ENCODE assay signal across 27 mouse cellular contexts in the genomic region with DNA sequence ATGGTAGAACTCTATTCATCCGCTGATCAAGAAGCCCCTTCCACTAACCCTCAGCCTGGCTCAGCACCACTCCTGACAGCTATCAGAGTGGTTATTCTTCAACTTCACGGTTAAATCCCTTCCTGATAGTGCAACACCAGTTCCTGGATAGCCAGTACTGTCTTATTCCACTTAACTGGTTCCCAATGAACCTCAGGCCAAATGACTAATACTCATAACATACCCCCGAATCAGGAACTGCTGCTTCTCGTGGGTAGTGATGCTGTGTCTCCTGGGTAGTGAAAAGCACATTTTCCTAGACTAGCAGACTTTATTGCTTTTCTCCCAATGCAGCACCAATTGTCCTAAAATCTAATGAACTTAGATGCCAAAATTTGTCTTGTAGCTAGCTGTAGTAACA. TPM values are rescaled to one million over a fixed set of nuclear protein-coding genes. Genes with fewer than 3 reads are reported as not detected.
A peak's percentile ranks its signal among the peaks of the same experiment; 100 is the strongest.
DNase-seq lines count a peak whose midpoint lies in the region; ATAC-seq and TF ChIP-seq lines count a peak whose summit lies in the region.
"Had no signal": no experiment of that assay in that cellular context is flagged by ENCODE, and none has a peak within 500 bp of the region (broad histone marks: within the 10 kb centered on the region; RNA-seq: fewer than 3 reads in every experiment).

No protein-coding gene starts in this region.

- no peak overlapping the region for H3K4me2 ChIP-seq in liver, postnatal 0 days (ENCODE audit: low read depth, low read length)
- H3K4me2 ChIP-seq: forebrain, embryonic 13.5 days; heart, embryonic 12.5 days; heart, embryonic 15.5 days; hindbrain, embryonic 14.5 days had no signal

- ATAC-seq in liver, postnatal 0 days = no peak
- peak; percentile 26 for ATAC-seq in common myeloid progenitor, adult 5-6 weeks (replicated peaks; ENCODE audit: low read depth, poor library complexity, severe bottlenecking)
- ATAC-seq in megakaryocyte, adult 5-6 weeks (ENCODE audit: poor library complexity, severe bottlenecking) = peak; percentile 34
- ATAC-seq: forebrain, embryonic 13.5 days; forebrain, embryonic 16.5 days; hindbrain, postnatal 0 days; inflammation-experienced regulatory T-cells, adult 6 months; intestine, embryonic 16.5 days had no signal

- H3K27ac ChIP-seq in liver, postnatal 0 days (ENCODE audit: low read depth) = peak overlapping the region; percentile 44; the same call in 1 of the 2 replicates
- H3K27ac ChIP-seq: forebrain, embryonic 10.5 days; forebrain, embryonic 13.5 days; gastrocnemius, adult 2 months; heart, embryonic 15.5 days; hindbrain, embryonic 14.5 days; hindbrain, postnatal 0 days had no signal

- TF ChIP-seq EP300 in liver, postnatal 0 days (IDR thresholded peaks at IDR 0.05; ENCODE audit: low read depth) = no peak

- no peaks in the 10 kb centered on the region for H3K9me3 ChIP-seq in liver, postnatal 0 days (ENCODE audit: low read length)
- H3K9me3 ChIP-seq: forebrain, embryonic 10.5 days; forebrain, embryonic 13.5 days; heart, embryonic 12.5 days; heart, embryonic 15.5 days had no signal

- no peak overlapping the region for H3K9ac ChIP-seq in liver, postnatal 0 days (replicated peaks)
- H3K9ac ChIP-seq: forebrain, embryonic 13.5 days; heart, embryonic 12.5 days; heart, embryonic 15.5 days; hindbrain, embryonic 14.5 days had no signal

- H3K27me3 ChIP-seq in liver, postnatal 0 days (ENCODE audit: insufficient read depth, low read length) = no peaks in the 10 kb centered on the region
- H3K27me3 ChIP-seq: forebrain, embryonic 13.5 days; heart, embryonic 12.5 days; heart, embryonic 15.5 days had no signal

- WGBS in liver, postnatal 0 days (ENCODE audit: insufficient replicate concordance) = 56% methylated on average over 4 of the region's 4 CpGs

- no peak for TF ChIP-seq CTCF in liver, postnatal 0 days (IDR thresholded peaks at IDR 0.05; ENCODE audit: low read depth)

- H3K4me3 ChIP-seq in liver, postnatal 0 days (ENCODE audit: low read depth, low read length) = no peak overlapping the region
- H3K4me3 ChIP-seq: forebrain, embryonic 10.5 days; forebrain, embryonic 13.5 days; gastrocnemius, adult 2 months; heart, embryonic 12.5 days; heart, embryonic 15.5 days had no signal

- no peaks in the 10 kb centered on the region for H3K4me1 ChIP-seq in liver, postnatal 0 days (ENCODE audit: insufficient read depth)
- H3K4me1 ChIP-seq: forebrain, embryonic 10.5 days; forebrain, embryonic 13.5 days; heart, embryonic 12.5 days; heart, embryonic 15.5 days had no signal

- no peak for DNase-seq in liver, postnatal 0 days
- DNase-seq in liver (no peak), 416B (ENCODE audit: low read depth) (peak; percentile 76)
- no peak for DNase-seq in c-Kit-positive CD71-positive TER-119-positive erythroid progenitor cells, embryonic 14.5 days (ENCODE audit: low spot score)
- DNase-seq in cerebellum, postnatal 25 days = no peak
- DNase-seq in left cerebral cortex, adult 11 months (ENCODE audit: low spot score) = no peak
- DNase-seq: adrenal gland, adult 2 months; adrenal gland, postnatal 25 days; cerebellum, adult 2 months; cerebellum, adult 9-11 months; cerebellum, postnatal 36 days; gastrocnemius, adult 2 months; gastrocnemius, postnatal 14 days; heart, adult 18-20 months; heart, postnatal 10 days; heart, postnatal 36 days had no signal

- H3K36me3 ChIP-seq in liver, postnatal 0 days (replicated peaks; ENCODE audit: insufficient read depth, low read length) = no peaks in the 10 kb centered on the region
- H3K36me3 ChIP-seq: forebrain, embryonic 10.5 days; heart, embryonic 12.5 days; heart, embryonic 15.5 days had no signal

RNA-seq across cellular contexts. Expression of gene Otogl, which starts 39.8 kb away (rescaled TPM):
- polyA plus RNA-seq in liver, postnatal 0 days (2015; fragmentation: Nextera tagmentation; extraction: Ambion mirVana) = not detected in 2 replicates
- 0.41 and 0.49 TPM in 2 replicates for total RNA-seq in common myeloid progenitor, adult 5-6 weeks (2017)
- total RNA-seq in megakaryocyte, adult 5-6 weeks (2015) = not detected in 2 replicates
- 0.04 and 0.08 TPM in 2 replicates for total RNA-seq in megakaryocyte, adult 5-6 weeks (2017)
- polyA plus RNA-seq: adrenal gland, adult 2 months; forebrain, embryonic 10.5 days; forebrain, embryonic 13.5 days; inflammation-experienced regulatory T-cells, adult 6 months had no signal
